Mouse (Mus musculus) adrenal gland, postnatal 10 days (tissue): ENCODE results near the gene S1pr5. TPM values are rescaled to one million over a fixed set of nuclear protein-coding genes. Genes with fewer than 3 reads are reported as not detected.
"Not testable (repeated sequence)": the region's sequence is repeated elsewhere in the genome, so short reads cannot be mapped to it uniquely, and the experiment has no call there.

Experiments
- DNase-seq: peaks from one replicate; pipeline ENCODE4 v3.0.0; 2021; ENCODE audit warnings: mixed read lengths
- total RNA-seq, 2 experiments: library from RNA; stranded (reverse); gene quantifications; 2 replicates each; pipeline ENCODE4 v1.2.3; 2021

Gene S1pr5
- total RNA-seq, 2 experiments from 2014 or later: 1.4 to 1.7 TPM

DNA sequence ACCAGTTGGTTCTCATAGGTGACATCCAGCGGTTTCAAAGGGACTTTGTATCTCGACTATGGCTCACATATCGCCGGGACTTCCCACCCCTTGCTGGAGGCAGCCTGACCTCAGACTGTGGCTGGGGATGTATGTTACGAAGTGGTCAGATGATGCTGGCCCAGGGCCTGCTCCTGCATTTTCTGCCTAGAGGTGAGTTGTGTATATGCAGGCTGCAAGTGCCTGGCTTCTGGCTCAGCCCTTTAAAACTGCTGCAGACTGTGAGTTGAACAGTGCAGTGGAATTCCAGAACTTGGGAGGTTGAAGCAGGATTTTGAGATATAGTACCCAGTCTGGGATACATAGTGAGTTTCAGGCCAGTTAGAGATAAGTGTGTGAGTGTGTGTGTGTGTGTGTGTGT lies 18.6 kb upstream of the S1pr5 start:
- DNase-seq: no peak

GRCm38 (mm10) chr9:21265611-21266010 lies 17.4 kb upstream of the S1pr5 start:
- no peak for DNase-seq

DNA sequence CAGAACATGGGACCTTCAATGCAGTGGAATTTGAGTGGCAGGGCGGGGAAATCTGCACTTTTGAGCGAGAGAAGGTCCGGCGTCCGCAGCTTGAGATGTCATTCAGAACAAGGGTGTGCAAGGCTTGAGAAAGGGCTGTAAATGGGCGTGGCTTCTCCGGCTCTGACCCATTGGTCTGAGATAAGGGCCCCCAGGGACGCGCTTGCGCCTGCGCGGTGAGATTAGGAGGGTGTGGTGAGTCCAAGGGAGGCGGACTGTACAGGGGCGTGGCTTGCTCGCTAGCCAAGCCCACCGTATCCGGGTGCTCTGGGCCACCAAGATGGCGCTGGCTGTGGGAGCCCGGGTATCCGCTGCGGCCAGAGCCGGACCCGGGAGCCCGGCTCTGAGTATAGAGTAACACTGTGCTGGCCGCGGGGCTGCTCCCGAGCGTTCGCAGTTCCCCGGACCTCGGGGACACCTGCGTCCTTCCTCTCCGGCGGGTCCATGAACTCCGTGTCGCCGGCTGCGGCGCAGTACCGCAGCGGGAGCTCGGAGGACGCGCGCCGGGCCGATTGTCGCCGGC lies 16.8 kb upstream of the S1pr5 start, which contains the start of gene Atg4d:
Atg4d (plus strand) TSS at position 294 of the 562 bp plus-strand sequence.
- DNase-seq: peak; percentile 99

GRCm38 (mm10) chr9:21264272-21264999 lies 16.2 kb upstream of the S1pr5 start:
- no peak for DNase-seq

DNA sequence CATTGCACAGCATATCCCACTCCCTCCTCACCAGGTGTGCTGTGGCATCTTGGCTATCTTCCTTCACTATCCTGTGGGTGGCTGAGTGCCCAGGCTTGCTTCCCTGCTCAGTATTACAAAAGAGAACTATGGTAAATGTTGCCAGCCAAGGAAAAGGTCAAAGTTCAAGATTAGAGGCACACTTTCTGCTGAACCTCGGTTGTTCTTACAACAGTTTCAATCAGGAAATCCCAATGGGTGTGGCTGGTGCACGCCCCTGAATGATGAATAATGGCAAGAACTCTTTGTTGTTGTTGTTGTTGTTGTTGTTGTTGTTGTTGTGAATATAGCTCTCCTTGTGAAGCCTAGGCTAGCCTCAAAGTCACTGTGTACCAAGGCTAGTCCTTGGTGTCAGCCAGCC lies 13.6 kb upstream of the S1pr5 start:
- DNase-seq: no peak

DNA sequence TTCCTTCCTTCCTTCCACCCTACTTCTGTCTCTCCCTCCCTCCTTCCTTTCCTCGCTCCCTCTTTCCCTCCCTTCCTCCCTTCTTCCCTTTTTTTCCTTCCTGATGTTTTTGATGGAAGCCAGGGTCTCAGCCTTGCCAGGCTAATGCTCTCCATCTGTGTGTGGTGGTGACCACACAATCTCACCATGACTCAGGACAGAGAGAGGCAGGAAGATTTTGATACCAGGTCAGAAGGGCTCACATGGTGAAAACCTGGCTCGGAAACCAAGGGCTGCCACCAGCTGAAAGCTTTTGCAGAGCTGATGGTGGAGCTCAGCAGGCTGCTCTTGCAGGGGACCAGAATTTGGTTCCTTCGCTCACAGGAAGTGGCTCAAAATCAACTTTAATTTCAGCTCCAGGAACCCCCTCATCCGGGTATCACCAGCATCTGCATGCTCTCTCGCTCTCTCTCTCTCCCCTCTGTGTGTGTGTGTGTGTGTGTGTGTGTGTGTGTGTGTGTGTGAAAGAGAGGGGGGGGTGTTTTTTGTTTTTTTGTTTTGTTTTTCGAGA lies 12.3 kb upstream of the S1pr5 start:
- DNase-seq: no peak

DNA sequence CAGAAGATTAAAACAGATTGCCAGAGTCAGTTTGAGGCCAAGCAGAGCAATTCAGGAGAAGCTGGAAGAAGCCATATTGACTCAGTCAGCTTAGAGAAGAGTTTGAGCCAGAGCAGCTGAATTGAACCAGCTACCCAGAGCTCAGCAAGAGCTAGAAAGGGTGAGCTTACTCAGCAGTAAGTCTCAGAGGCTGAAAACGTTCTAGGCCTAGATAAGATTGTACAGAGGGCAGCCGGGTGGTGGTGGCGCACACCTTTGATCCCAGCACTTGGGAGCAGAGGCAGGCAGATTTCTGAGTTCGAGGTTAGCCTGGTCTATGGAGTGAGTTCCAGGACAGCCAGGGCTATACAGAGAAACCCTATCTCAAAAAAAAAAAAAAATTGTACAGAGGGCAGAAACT lies 8.1 kb upstream of the S1pr5 start:
- not testable (repeated sequence) for DNase-seq

- DNase-seq: no peak
Measured at GRCm38 (mm10) chr9:21254690-21255089, 6.4 kb upstream of the S1pr5 start.

DNA sequence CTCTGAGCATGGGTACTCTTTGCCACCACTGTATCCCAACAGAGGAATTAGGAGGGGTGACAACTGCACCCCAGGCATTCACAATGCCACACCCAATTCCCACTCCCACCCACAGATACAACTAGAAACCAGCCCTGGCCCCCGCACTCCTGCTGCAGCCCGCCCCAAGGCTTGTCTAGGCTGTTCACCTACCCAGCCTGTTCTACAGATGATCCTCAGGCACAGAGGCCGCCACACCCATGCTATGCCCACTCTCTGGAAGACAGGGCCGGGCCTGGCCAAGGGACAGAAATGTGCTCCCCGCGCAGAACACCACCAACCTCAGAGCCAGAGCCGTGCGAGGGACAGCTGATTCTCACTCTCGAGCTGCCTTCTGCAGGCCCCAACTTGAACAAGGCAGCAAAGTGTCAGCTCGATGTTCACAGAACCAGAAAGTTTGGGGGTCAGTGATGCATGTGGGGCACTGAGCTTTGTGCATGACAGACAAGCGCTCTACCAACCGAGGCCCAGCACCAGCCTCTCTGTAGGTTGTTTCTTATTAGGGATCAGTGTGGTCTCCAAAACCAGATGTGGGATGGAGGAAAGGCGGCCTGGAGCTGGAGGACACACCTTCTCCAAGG lies 3.0 kb upstream of the S1pr5 start:
- DNase-seq: no peak

DNA sequence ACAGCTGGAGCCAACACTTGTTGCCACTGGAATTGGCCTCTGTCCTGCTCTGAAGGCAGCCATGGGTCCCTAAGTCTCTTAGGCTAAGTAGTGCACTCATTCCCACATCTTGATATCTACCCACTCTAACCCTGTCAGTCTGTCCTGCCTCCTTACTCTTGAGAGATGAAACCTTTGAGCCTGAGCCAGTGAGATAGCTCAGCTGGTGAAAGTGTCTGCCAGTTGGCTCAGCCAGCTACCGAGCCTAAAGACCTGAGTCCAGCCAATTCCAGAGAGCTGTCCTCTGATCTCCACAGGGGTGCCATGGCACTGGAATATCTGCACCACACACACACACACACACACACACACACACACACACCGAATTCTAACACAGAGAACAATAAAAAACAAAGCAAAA lies 2.3 kb upstream of the S1pr5 start:
- DNase-seq: no peak

GRCm38 (mm10) chr9:21249629-21250508 lies 1.6 kb upstream of the S1pr5 start:
- peak; percentile 34 for DNase-seq

DNA sequence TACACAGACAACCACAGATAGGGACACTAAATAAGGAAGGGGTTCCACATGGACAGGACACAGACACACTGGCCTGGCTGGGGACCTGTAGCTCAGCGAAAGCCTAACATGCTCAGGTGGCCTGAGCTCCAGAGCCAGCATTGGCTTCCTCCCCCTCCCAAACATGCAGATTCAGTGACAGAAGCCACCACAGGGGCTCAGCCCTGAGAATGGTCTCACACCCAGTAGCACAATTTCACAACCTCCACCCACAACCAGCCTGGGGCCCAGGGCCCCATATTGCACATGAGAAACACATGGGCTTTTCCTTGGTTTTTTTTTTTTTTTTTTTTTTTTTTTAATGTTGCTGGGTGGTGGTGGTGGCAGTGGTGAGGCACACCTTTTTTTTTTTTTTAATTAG lies 1.9 kb downstream of the S1pr5 start:
- DNase-seq: no peak

GRCm38 (mm10) chr9:21245113-21245487 lies 3.1 kb downstream of the S1pr5 start:
- no peak for DNase-seq

DNA sequence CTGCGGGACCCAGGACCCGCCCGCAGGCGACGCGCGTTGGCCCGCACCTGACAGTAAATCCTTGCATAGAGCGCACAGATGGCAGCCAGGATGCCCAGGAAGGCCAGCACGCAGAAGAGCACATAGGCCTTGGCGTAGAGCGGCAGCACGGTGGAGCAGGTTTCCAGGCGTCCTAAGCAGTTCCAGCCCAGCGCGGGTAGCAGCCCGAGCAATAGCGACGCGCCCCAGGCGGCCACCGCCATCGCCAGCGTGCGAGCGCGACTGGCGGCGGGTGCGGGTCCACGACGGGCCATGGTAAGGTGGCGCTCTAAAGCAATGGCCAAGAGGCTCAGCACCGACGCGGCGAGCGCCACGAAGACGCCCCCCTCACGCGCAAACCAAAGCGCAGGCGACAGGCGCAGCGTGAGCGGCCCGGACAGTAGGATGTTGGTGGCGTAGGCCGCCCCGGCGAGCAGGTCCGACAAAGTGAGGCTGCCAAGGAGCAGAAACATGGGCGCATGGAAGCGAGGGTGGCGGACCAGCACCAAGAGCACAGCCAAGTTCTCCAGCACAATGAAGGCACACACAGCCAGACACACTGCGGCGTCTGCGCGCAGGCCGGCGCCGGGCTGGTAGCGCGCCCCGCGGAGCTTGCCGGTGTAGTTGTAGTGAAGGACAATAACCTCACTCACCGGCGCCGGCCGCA lies 3.7 kb downstream of the S1pr5 start:
- peak; percentile 33 for DNase-seq

DNA sequence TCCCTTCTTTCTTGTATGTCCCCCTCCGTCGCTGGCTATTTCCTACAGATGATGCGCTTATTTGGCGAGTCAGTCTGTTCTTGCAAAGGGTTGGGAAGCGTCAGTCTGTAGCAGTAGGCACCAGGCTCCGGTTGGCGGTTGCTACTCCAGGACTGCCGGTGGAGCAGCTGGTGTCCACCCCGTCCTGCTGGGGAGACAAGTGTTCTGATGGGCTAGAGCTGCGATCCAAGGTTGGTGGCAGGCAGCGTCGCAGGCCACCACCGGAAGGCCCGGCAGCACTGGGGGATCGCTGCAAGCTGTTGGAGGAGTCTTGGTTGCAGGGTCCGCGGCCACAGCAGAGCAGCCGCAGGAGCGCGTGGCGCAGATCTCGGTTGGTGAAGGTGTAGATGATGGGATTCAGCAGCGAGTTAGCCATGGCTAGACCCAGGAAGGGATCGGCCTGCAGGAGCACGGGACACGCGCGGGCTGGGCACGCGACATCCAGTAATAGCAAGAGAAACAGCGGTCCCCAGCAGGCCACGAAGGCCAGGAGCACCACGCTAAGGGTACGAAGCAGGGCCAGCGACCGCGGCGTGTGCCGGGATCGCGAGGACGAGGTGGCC lies 4.3 kb downstream of the S1pr5 start:
- no peak for DNase-seq

DNA sequence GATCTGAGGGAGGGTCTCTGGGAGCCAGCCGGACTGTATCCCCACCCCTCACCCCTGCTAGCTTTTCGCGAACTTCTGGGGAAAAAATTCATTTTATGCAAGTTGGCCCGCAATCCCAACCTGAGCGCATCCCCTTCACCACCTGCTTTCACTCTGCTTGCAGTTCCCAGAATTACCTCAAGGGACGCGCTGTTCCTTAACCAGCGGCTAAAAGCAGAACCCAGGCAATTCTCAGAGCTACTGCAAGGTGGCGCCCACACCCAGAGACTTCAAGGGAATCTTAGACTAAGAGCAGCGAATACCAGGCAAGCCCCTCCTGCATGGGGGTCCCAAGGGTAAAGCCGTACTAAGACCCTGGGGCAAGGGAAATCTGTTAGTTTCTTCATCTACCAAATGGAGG lies 6.9 kb downstream of the S1pr5 start:
- peak; percentile 84 for DNase-seq

- DNase-seq: no peak
Measured at GRCm38 (mm10) chr9:21239465-21239848, 8.8 kb downstream of the S1pr5 start.

DNA sequence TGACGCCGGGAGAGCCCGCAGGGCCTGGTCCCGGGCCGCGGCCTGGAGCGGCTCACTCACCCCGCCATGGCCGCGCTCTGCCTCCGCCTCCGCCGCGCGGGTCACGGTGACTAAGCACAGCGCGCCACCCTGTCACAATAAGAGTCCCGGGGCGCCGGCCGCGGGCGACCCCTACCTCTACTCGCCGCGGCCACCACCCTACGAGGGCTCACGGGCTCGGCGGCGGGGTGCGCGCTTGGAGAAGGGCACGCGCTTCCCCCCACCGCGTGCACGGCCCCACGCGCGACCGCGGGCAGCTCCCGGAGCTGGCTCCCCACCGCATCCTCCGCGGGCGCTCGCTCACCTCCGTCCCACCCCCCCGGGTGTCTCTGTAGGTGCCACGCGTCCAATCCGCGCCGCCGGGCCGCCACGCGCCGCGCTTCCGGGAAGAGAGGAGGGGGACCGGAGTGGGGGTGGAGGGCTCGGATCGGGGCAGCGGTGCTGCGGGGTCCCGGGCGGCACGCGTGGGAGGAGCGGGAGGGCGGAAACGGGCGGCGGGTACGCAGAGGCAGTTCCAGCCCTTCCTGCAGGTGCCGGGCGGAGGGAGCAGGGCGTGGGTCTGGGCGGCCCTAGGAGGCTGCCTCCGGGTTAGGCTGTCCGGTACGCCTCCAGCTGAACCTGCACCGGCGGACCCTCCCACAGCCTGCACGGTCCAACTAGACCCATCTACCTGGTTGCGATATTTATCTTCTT lies 9.3 kb downstream of the S1pr5 start, which contains the start of gene Keap1:
Keap1 (minus strand) TSS at position 629 of the 732 bp plus-strand sequence.
- peak; percentile 90 for DNase-seq

- no peak for DNase-seq
Measured at GRCm38 (mm10) chr9:21238004-21238732, 10.1 kb downstream of the S1pr5 start.
